Mouse (Mus musculus) spleen, adult 18-20 months (tissue): ENCODE results near the gene Kif13a.

Experiments used
- DNase-seq, 2 experiments: peaks; one replicate each; pipeline ENCODE4 v3.0.0; 2022; ENCODE audit warnings: mixed read lengths in 2 of 2

The Kif13a gene

GRCm38 (mm10) chr13:46725227-46725626 is 204.4 kb downstream of the Kif13a start:
- DNase-seq = no peak

DNA sequence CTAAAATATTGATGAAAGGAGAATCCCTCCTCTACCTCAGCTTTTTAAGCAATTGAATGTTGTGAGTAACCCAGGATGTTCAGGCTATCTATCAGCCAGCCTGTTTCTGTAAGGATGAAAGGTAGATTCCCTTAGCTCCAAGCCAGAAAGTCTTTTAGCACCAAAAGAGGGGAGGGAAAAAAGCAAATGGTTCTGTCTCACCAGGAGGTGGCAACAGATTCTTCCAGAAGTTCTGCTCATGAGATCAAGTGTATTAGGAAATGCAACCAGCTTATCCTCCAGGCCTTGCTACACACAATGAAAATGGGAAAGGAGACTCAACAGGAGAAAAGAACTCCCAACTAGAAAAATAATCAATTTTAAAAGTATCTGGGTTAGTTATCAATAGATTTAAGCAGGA is 205.3 kb downstream of the Kif13a start:
- no peak for DNase-seq

GRCm38 (mm10) chr13:46721009-46721408 is 208.7 kb downstream of the Kif13a start:
- DNase-seq = no peak

- no peak for DNase-seq
Observed at GRCm38 (mm10) chr13:46718893-46719400, 210.7 kb downstream of the Kif13a start.

DNA sequence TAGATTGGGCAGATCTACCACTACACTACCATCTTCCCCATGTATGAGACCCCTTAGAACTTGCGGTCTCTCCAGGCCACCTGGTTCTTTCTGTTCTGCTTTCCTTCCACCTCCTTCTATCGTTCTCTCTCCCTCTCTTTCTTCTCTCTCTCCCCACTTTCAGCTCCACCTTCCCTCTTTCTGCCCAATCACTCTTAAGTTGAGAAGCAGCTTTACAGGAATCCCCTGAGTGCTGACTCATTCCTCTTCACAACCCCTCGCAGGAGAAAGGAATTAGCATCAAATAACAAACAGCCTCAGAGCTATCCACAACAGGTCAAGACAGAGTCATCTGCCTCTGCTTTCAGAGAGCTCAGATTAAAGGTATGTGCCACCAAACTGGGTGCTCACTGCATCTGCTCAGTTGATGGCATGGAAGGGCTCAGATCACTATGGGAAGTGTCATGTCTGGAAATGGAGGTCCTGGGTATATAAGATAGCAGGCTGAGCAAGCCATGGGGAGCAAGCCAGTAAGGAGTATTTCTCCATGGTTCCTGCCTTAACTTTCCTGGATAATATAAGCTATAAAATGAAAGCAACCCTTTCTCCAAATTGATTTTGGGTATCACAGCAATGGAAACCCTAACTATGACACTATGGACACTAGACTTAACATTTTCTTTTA is 213.6 kb downstream of the Kif13a start:
- no peak for DNase-seq

- no peak for DNase-seq
Observed at GRCm38 (mm10) chr13:46713486-46713885, 216.2 kb downstream of the Kif13a start.

DNA sequence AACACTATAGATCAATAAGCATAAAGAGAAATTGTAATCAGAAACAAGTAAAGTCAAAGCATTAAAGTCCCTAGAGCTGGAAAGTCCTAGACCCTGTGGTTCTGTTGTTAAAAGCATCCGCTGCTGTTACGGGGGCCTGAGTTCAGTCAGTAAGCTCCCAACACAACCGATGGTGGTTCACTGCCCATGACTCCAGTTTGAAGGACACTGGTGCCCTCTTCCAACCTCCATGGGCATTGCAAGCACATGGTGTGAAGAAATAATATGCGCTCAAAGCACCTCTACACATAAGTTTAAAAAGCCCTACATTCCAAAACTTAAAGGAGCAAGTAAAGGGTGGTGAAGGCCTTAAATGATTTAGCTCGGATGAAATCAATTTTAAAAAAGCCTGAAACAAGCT is 226.5 kb downstream of the Kif13a start:
- no peak for DNase-seq

DNA sequence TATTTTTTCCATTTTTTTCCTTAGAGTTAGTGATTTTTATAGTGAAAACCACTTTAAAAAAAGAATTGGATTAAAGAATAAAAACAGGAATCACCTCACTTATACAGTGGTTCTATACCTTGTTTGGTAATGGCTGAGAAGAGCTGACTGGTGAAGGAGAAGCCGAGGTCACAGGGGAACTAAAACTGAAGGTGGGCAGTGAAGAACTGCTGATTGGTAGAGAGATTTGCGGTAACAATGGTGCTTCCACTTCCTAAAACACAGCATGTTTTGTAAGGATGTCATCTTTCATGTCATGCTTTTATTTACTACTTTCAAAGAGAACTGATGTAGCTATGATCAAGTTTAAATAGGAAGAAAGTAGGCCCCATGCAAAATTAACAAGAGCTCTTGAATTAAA is 228.2 kb downstream of the Kif13a start:
- no peak for DNase-seq

- no peak for DNase-seq
Observed at GRCm38 (mm10) chr13:46699372-46699771, 230.3 kb downstream of the Kif13a start.
